Mouse (Mus musculus) midbrain, embryonic 10.5 days (tissue): Measurements from ENCODE around the gene Pou3f3. TPM values are rescaled to one million over a fixed set of nuclear protein-coding genes. Genes with fewer than 3 reads are reported as not detected.

ENCODE experiments used
- DNase-seq: peaks from one replicate; pipeline ENCODE4 v3.0.0-alpha.2; 2017; ENCODE audit warnings: low spot score
- H3K27ac ChIP-seq: fragments of 300-500 bp; sonication (generic); replicated peaks from 2 replicates; pipeline ENCODE4 v1.5.1; 2016; ENCODE audit warnings: mild to moderate bottlenecking
- H3K27me3 ChIP-seq: fragments of 300-500 bp; sonication (generic); 2 replicates; pipeline ENCODE4 v1.6.1; 2016; ENCODE audit warnings: low read depth, mild to moderate bottlenecking; ENCODE audit not compliant: poor library complexity, severe bottlenecking
- H3K36me3 ChIP-seq: fragments of 300-500 bp; sonication (generic); 2 replicates; pipeline ENCODE4 v1.6.1; 2016; ENCODE audit warnings: mild to moderate bottlenecking, moderate library complexity
- H3K4me1 ChIP-seq: fragments of 300-500 bp; sonication (generic); 2 replicates; pipeline ENCODE4 v1.6.1; 2016
- H3K4me3 ChIP-seq: fragments of 300-500 bp; sonication (generic); 2 replicates; pipeline ENCODE4 v1.5.1; 2016; ENCODE audit warnings: mild to moderate bottlenecking, moderate library complexity
- H3K9me3 ChIP-seq: fragments of 300-500 bp; sonication (generic); replicated peaks from 2 replicates; pipeline ENCODE4 v1.6.1; 2016; ENCODE audit warnings: mild to moderate bottlenecking
- WGBS: fragments of 180-500 bp; shearing (Covaris S2); methylation state at CpG from one replicate; pipeline ENCODE4 v1.1.7; 2016; 5-methylcytosine and 5-hydroxymethylcytosine counted together
- polyA plus RNA-seq: library from polyadenylated mRNA; unstranded; fragments of >200 nt; fragmentation: Nextera tagmentation; extraction: Ambion mirVana; gene quantifications from 2 replicates; pipeline ENCODE4 v1.2.1, GENCODE M21; 2016

Pou3f3 gene
- polyA plus RNA-seq, 1 experiment from 2014 or later, result 18.2 TPM

- Histone ChIP-seq H3K27me3 (peaks cover 76% of the 10 kb centered on the region), H3K27ac (peak overlapping the region; percentile 99), H3K36me3 (no peaks in the 10 kb centered on the region), H3K9me3 (no peaks in the 10 kb centered on the region), H3K4me1 (peaks cover 81% of the 10 kb centered on the region), H3K4me3 (peak overlapping the region; percentile 99)
- 5% methylated on average over 7 of the region's 7 CpGs for WGBS
- DNase-seq, result peak; percentile 36
Observed at GRCm38 (mm10) chr1:42687756-42688540, 7.6 kb upstream of the Pou3f3 start.

- H3K4me1 ChIP-seq, result peaks cover 74% of the 10 kb centered on the region
- 9% methylated on average over 4 of the region's 4 CpGs for WGBS
- peak overlapping the region; percentile 99 for H3K27ac ChIP-seq
- H3K4me3 ChIP-seq, result peak overlapping the region; percentile 99
- no peaks in the 10 kb centered on the region for H3K36me3 ChIP-seq
- no peaks in the 10 kb centered on the region for H3K9me3 ChIP-seq
- H3K27me3 ChIP-seq, result peaks cover 72% of the 10 kb centered on the region
- no peak for DNase-seq
Observed at GRCm38 (mm10) chr1:42688541-42689125, 6.9 kb upstream of the Pou3f3 start.

GRCm38 (mm10) chr1:42690024-42690575, 5.5 kb upstream of the Pou3f3 start:
- peak overlapping the region; percentile 99 for H3K27ac ChIP-seq
- H3K36me3 ChIP-seq, result no peaks in the 10 kb centered on the region
- peak overlapping the region; percentile 99 for H3K4me3 ChIP-seq
- DNase-seq, result peak; percentile 28
- 2% methylated on average over 4 of the region's 4 CpGs for WGBS
- peaks cover 62% of the 10 kb centered on the region for H3K27me3 ChIP-seq
- H3K9me3 ChIP-seq, result no peaks in the 10 kb centered on the region
- peaks cover 59% of the 10 kb centered on the region for H3K4me1 ChIP-seq

GRCm38 (mm10) chr1:42691202-42692170, 4.1 kb upstream of the Pou3f3 start:
- Histone ChIP-seq H3K9me3 (no peaks in the 10 kb centered on the region), H3K36me3 (peaks cover under 1% of the 10 kb centered on the region), H3K4me1 (peaks cover 46% of the 10 kb centered on the region), H3K27me3 (peaks cover 54% of the 10 kb centered on the region), H3K4me3 (peak overlapping the region; percentile 99), H3K27ac (peak overlapping the region; percentile 99)
- peak; percentile 79 for DNase-seq
- under 1% methylated on average over 9 of the region's 9 CpGs for WGBS

- H3K9me3 ChIP-seq, result no peaks in the 10 kb centered on the region
- peak; percentile 43 for DNase-seq
- peaks cover 4% of the 10 kb centered on the region for H3K36me3 ChIP-seq
- WGBS, result 0% methylated on average over 1 of the region's 1 CpGs
- peaks cover 39% of the 10 kb centered on the region for H3K4me1 ChIP-seq
- H3K27me3 ChIP-seq, result peaks cover 49% of the 10 kb centered on the region
- H3K4me3 ChIP-seq, result peak overlapping the region; percentile 99
- H3K27ac ChIP-seq, result peak overlapping the region; percentile 99
Observed at GRCm38 (mm10) chr1:42692221-42692620, 3.3 kb upstream of the Pou3f3 start.

GRCm38 (mm10) chr1:42693101-42693715, 2.4 kb upstream of the Pou3f3 start:
- Histone ChIP-seq H3K4me3 (peak overlapping the region; percentile 99), H3K27ac (peak overlapping the region; percentile 99), H3K4me1 (peaks cover 29% of the 10 kb centered on the region), H3K27me3 (peaks cover 49% of the 10 kb centered on the region; the same call in 1 of the 2 replicates), H3K36me3 (peaks cover 14% of the 10 kb centered on the region), H3K9me3 (no peaks in the 10 kb centered on the region)
- WGBS, result under 1% methylated on average over 21 of the region's 21 CpGs
- DNase-seq, result peak; percentile 68

- Histone ChIP-seq H3K36me3 (peaks cover 21% of the 10 kb centered on the region), H3K4me3 (peak overlapping the region; percentile 99), H3K4me1 (peaks cover 23% of the 10 kb centered on the region), H3K27me3 (peaks cover 50% of the 10 kb centered on the region; the same call in 1 of the 2 replicates), H3K9me3 (no peaks in the 10 kb centered on the region), H3K27ac (peak overlapping the region; percentile 99)
- DNase-seq, result peak; percentile 69
- WGBS, result 0% methylated on average over 22 of the region's 22 CpGs
Observed at GRCm38 (mm10) chr1:42693852-42694251, 1.7 kb upstream of the Pou3f3 start.

- H3K9me3 ChIP-seq, result no peaks in the 10 kb centered on the region
- peak; percentile 80 for DNase-seq
- H3K27ac ChIP-seq, result peak overlapping the region; percentile 99
- peaks cover 25% of the 10 kb centered on the region for H3K36me3 ChIP-seq
- H3K4me3 ChIP-seq, result peak overlapping the region; percentile 99
- peaks cover 50% of the 10 kb centered on the region; the same call in 1 of the 2 replicates for H3K27me3 ChIP-seq
- 1% methylated on average over 23 of the region's 26 CpGs for WGBS
- peaks cover 18% of the 10 kb centered on the region for H3K4me1 ChIP-seq
Observed at GRCm38 (mm10) chr1:42694290-42694664, 1.3 kb upstream of the Pou3f3 start.

- H3K4me3 ChIP-seq, result peak overlapping the region; percentile 99
- WGBS, result under 1% methylated on average over 55 of the region's 60 CpGs
- peak; percentile 84 for DNase-seq
- peaks cover 12% of the 10 kb centered on the region for H3K4me1 ChIP-seq
- peak overlapping the region; percentile 99 for H3K27ac ChIP-seq
- H3K36me3 ChIP-seq, result peaks cover 31% of the 10 kb centered on the region
- H3K9me3 ChIP-seq, result no peaks in the 10 kb centered on the region
- H3K27me3 ChIP-seq, result peaks cover 46% of the 10 kb centered on the region; the same call in 1 of the 2 replicates
Observed at GRCm38 (mm10) chr1:42694665-42695577, 647 bp upstream of the Pou3f3 start.

- peaks cover 46% of the 10 kb centered on the region for H3K36me3 ChIP-seq
- peak overlapping the region; percentile 99 for H3K27ac ChIP-seq
- WGBS, result under 1% methylated on average over 43 of the region's 62 CpGs
Observed at GRCm38 (mm10) chr1:42696371-42697031, 933 bp downstream of the Pou3f3 start.

More at GRCm38 (mm10) chr1:42696371-42697031, 933 bp downstream of the Pou3f3 start:
- Histone ChIP-seq H3K9me3 (no peaks in the 10 kb centered on the region), H3K27me3 (peaks cover 43% of the 10 kb centered on the region; the same call in 1 of the 2 replicates), H3K4me1 (peaks cover 2% of the 10 kb centered on the region; the same call in 1 of the 2 replicates), H3K4me3 (peak overlapping the region; percentile 99)
- DNase-seq, result peak; percentile 75
